Mouse (Mus musculus): ENCODE measurements around the gene Tmem233. TPM values are rescaled to one million over a fixed set of nuclear protein-coding genes. Genes with fewer than 3 reads are reported as not detected.

The Tmem233 gene
- polyA plus RNA-seq, 1 experiment from 2014 or later: not detected

Other genes starting within 250 kb of the Tmem233 start
- gene Cit, start 238.0 kb downstream of the Tmem233 start, polyA plus RNA-seq (2014; fragmentation: Nextera tagmentation; extraction: Ambion mirVana): 21.8 and 33.1 TPM in 2 replicates
- 50.1 and 54.1 TPM in 2 replicates for gene Prkab1, start 58.7 kb downstream of the Tmem233 start, polyA plus RNA-seq (2014; fragmentation: Nextera tagmentation; extraction: Ambion mirVana)
- 0.93 and 0.94 TPM in 2 replicates for gene Ccdc60, start 205.7 kb upstream of the Tmem233 start, polyA plus RNA-seq (2014; fragmentation: Nextera tagmentation; extraction: Ambion mirVana)